ENCODE assay signal across 1 mouse cellular context in genomic region chr1:171848757-171849156, GRCm38 (mm10).
TF ChIP-seq lines count a peak whose summit lies in the region.

No protein-coding gene starts in this region.

TF ChIP-seq in CH12.LX, 34 proteins besides CTCF, POLR2A, EP300 and RAD21:
- TF ChIP-seq JUN (IDR thresholded peaks at IDR 0.05; ENCODE audit: insufficient read depth, low read depth, low read length) (no peak), PAX5 (IDR thresholded peaks at IDR 0.05; ENCODE audit: low read length) (no peak), BHLHE40 (IDR thresholded peaks at IDR 0.05; ENCODE audit: low read depth, low read length) (peak; percentile 72)
TF ChIP-seq in CH12.LX: peak in this region for 1.
